Mouse (Mus musculus) CH12.LX (cell line): ENCODE results near the gene Megf11. TPM values are rescaled to one million over a fixed set of nuclear protein-coding genes. Genes with fewer than 3 reads are reported as not detected.
A peak's percentile ranks its signal among the peaks of the same experiment; 100 is the strongest.

ENCODE experiments used
- DNase-seq: peaks from one replicate; pipeline ENCODE4 v3.0.0-alpha.2; 2013; ENCODE audit errors: extremely low read depth
- H3K27ac ChIP-seq: 2 replicates; pipeline ENCODE4 v1.5.1; 2012; ENCODE audit warnings: low read depth, mild to moderate bottlenecking, control low read depth, moderate library complexity; ENCODE audit not compliant: insufficient read depth
- H3K27me3 ChIP-seq: replicated peaks from 2 replicates; pipeline ENCODE3; 2012; ENCODE audit warnings: inconsistent platforms
- H3K36me3 ChIP-seq, 2 experiments: replicated peaks in 1 of 2; 2 replicates each; pipeline versions ENCODE3 to v1.6.1; 2012; ENCODE audit warnings: inconsistent platforms in 1 of 2, low read length in 1 of 2, mild to moderate bottlenecking in 1 of 2, mixed read lengths in 1 of 2, moderate library complexity in 1 of 2; ENCODE audit not compliant: control insufficient read depth in 1 of 2, insufficient read depth in 1 of 2
- H3K4me1 ChIP-seq, 2 experiments: 2 replicates each; pipeline ENCODE4 v1.6.1; 2012; ENCODE audit warnings: inconsistent platforms in 1 of 2, moderate library complexity in 1 of 2; ENCODE audit not compliant: insufficient read depth in 2 of 2, control insufficient read depth in 1 of 2
- H3K4me2 ChIP-seq: 2 replicates; pipeline ENCODE4 v1.6.1; 2012; ENCODE audit warnings: low read depth, mild to moderate bottlenecking, control low read depth; ENCODE audit not compliant: poor library complexity, insufficient read depth, severe bottlenecking
- H3K4me3 ChIP-seq, 3 experiments: fragments of 150-350 bp in 1 of 3; sonication (generic) in 1 of 3; replicated peaks in 1 of 3; 2 replicates each; pipeline versions ENCODE3 to v1.5.1; 2011 to 2012; ENCODE audit warnings: low read depth in 2 of 3, low read length in 2 of 3, mild to moderate bottlenecking in 2 of 3, moderate library complexity in 2 of 3, control low read depth in 1 of 3, improper control_type of control experiment in 1 of 3, inconsistent platforms in 1 of 3, mixed read lengths in 1 of 3; ENCODE audit not compliant: poor library complexity in 1 of 3
- H3K79me2 ChIP-seq: replicated peaks from 2 replicates; pipeline ENCODE4 v1.6.1; 2012; ENCODE audit warnings: mild to moderate bottlenecking, moderate library complexity; ENCODE audit not compliant: control insufficient read depth, poor library complexity, insufficient read depth, severe bottlenecking; ENCODE audit errors: extremely low read depth
- H3K9ac ChIP-seq: 2 replicates; pipeline ENCODE4 v1.6.1; 2012; ENCODE audit warnings: low read depth, mild to moderate bottlenecking, control low read depth, moderate library complexity; ENCODE audit not compliant: insufficient read depth
- H3K9me3 ChIP-seq: replicated peaks from 2 replicates; pipeline ENCODE3; 2012; ENCODE audit warnings: low read length, inconsistent platforms, mixed read lengths
- BHLHE40 ChIP-seq: IDR thresholded peaks from 2 replicates; pipeline ENCODE4 v1.6.1; 2011; ENCODE audit warnings: mild to moderate bottlenecking, low read depth, low read length, improper control_type of control experiment
- ETS1 ChIP-seq: conservative IDR thresholded peaks from 2 replicates; pipeline ENCODE4 v1.6.1; 2012; ENCODE audit warnings: low read depth, mild to moderate bottlenecking, inconsistent platforms, low read length, improper control_type of control experiment, moderate library complexity
- HCFC1 ChIP-seq: IDR thresholded peaks from 2 replicates; pipeline ENCODE4 v1.6.1; 2012; ENCODE audit warnings: low read depth, mild to moderate bottlenecking, inconsistent platforms, low read length, improper control_type of control experiment
- JUND ChIP-seq: conservative IDR thresholded peaks from 2 replicates; pipeline ENCODE4 v1.6.1; 2011; ENCODE audit warnings: low read depth, low read length, improper control_type of control experiment
- MAFK ChIP-seq: IDR thresholded peaks from 2 replicates; pipeline ENCODE4 v1.6.1; 2011; ENCODE audit warnings: low read length, improper control_type of control experiment; ENCODE audit not compliant: insufficient replicate concordance
- MAX ChIP-seq: IDR thresholded peaks from 2 replicates; pipeline ENCODE4 v1.6.1; 2011; ENCODE audit warnings: low read length, improper control_type of control experiment
- MEF2A ChIP-seq: IDR thresholded peaks from 2 replicates; pipeline ENCODE4 v1.6.1; 2014; ENCODE audit warnings: low read depth, mild to moderate bottlenecking, inconsistent platforms, low read length, improper control_type of control experiment, borderline replicate concordance
- MYC ChIP-seq: IDR thresholded peaks from 2 replicates; pipeline ENCODE4 v1.6.1; 2011; ENCODE audit warnings: low read depth, mild to moderate bottlenecking, improper control_type of control experiment, low read length
- NELFE ChIP-seq: IDR thresholded peaks from 2 replicates; pipeline ENCODE4 v1.6.1; 2011; ENCODE audit warnings: low read depth, low read length, improper control_type of control experiment
- POLR2A ChIP-seq: IDR thresholded peaks from 2 replicates; pipeline ENCODE4 v1.6.1; 2011; ENCODE audit warnings: low read depth, mild to moderate bottlenecking, improper control_type of control experiment, low read length
- RCOR1 ChIP-seq: conservative IDR thresholded peaks from 2 replicates; pipeline ENCODE4 v1.6.1; 2012; ENCODE audit warnings: low read depth, mild to moderate bottlenecking, inconsistent platforms, low read length, improper control_type of control experiment
- SIN3A ChIP-seq: IDR thresholded peaks from 2 replicates; pipeline ENCODE4 v1.6.1; 2012; ENCODE audit warnings: low read length, improper control_type of control experiment, inconsistent platforms
- TBP ChIP-seq: conservative IDR thresholded peaks from 2 replicates; pipeline ENCODE4 v1.6.1; 2011; ENCODE audit warnings: low read depth, low read length, improper control_type of control experiment
- TCF12 ChIP-seq: IDR thresholded peaks from 2 replicates; pipeline ENCODE4 v1.6.1; 2014; ENCODE audit warnings: low read depth, mild to moderate bottlenecking, inconsistent platforms, low read length, improper control_type of control experiment
- ZC3H11A ChIP-seq: IDR thresholded peaks from 2 replicates; pipeline ENCODE4 v1.6.1; 2012; ENCODE audit warnings: low read depth, mild to moderate bottlenecking, inconsistent platforms, low read length, improper control_type of control experiment
- ZKSCAN1 ChIP-seq: IDR thresholded peaks from 2 replicates; pipeline ENCODE4 v1.6.1; 2012; ENCODE audit warnings: low read depth, inconsistent platforms, low read length, improper control_type of control experiment, borderline replicate concordance
- ZMIZ1 ChIP-seq: IDR thresholded peaks from 2 replicates; pipeline ENCODE4 v1.6.1; 2012; ENCODE audit warnings: low read depth, mild to moderate bottlenecking, inconsistent platforms, low read length, improper control_type of control experiment
- ZNF384 ChIP-seq: IDR thresholded peaks from 2 replicates; pipeline ENCODE4 v1.6.1; 2012; ENCODE audit warnings: low read depth, low read length, improper control_type of control experiment, inconsistent platforms
- dilution Hi-C: fragments of 300-500 bp; cut with MboI; formaldehyde crosslinking; loops from 2 replicates; pipeline ENCODE4 v1.14.3; 2020; ENCODE audit warnings: low sequenced_read_pairs; ENCODE audit not compliant: extremely low pct_unique_long_range_greater_than_20kb, extremely low pct_ligation_motif_present
- in situ Hi-C: fragments of 300-500 bp; cut with MboI; formaldehyde crosslinking; loops from 3 replicates; pipeline ENCODE4 v1.14.3; 2019; ENCODE audit warnings: low sequenced_read_pairs, low pct_ligation_motif_present, low pct_unique_long_range_greater_than_20kb, mixed read lengths
- polyA plus RNA-seq: library from polyadenylated mRNA; unstranded; fragments of >175 nt; gene quantifications from 2 replicates; pipeline ENCODE4 v1.2.1, GENCODE M21; 2012; ENCODE audit warnings: low read depth; ENCODE audit not compliant: insufficient read length
- total RNA-seq, 2 experiments: library from RNA; depleted of rRNA; stranded (reverse); fragments of 300-350 nt in 1 of 2; fragments of >200 nt in 1 of 2; gene quantifications; 2 replicates each; pipeline ENCODE4 v1.2.3; 2012 to 2014

Megf11 gene
- total and polyA plus RNA-seq, 3 experiments, result 0.04 to 0.59 TPM; not detected in 1

DNA sequence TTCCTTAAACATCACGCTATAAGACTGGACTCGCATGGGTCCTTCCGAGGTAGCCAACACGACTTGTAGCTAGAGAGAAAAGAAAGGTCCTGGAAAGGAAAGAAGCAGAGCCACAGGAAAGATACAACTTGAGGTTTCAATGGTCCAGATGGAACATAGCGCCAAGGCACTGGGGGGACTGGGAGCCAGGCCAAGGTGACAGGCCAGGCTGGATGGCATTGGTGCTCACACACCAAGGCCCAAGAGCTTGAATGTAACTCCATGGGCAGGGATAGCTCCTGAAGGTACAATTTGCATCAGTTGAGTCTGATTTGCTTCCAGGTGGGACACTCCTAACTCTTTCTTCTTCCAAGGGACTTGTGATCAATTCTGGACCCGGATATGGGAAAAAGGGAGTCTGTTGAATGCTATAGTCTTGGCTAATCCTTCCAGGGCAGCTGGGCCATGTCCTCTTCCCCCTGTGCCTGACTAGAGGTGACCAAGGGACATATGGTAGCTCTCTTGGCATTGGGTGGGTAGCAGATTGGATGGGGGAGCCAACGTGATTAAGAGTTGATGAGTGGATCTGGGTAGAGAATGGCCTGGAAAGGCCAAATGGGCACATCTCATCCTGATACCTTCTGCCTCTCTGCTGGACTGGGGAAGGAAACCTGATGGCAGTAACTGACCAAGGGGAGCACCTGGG, 172.6 kb downstream of the Megf11 start:
- in situ Hi-C loops, result no loop called here

DNA sequence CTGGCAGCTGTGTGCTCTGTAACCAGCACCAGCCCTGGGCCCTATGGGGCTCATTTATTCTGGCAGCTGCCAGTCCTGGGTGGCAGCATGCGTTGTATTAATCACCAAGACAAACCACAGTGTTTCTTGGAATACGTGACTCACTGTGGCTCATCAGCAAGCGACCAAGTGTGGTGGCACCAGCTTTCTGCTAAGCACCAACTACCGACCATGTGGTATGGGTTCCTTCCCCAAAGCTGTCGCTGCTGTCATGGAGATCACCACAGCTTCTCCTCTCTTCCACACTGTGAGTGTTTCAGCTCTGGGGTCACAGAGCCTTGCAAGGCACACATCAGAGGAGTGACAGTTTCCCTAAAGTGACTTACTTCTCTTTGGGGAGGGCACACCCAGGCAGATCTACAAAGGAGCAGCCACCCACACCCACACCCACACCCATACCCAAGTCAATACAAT, 178.9 kb downstream of the Megf11 start:
- Histone ChIP-seq H3K9ac (no peak overlapping the region), H3K4me3 (no peak overlapping the region), H3K27ac (no peak overlapping the region)
- in situ Hi-C loops (no loop called here), dilution Hi-C loops (no loop called here)
- DNase-seq, result peak; percentile 45
- TF ChIP-seq SIN3A (no peak), MAX (no peak), MYC (no peak), ETS1 (no peak), JUND (no peak), BHLHE40 (no peak), TBP (no peak), ZKSCAN1 (no peak), MAFK (no peak), ZNF384 (no peak), ZMIZ1 (no peak)
- TF ChIP-seq, all 38 proteins: peak for 0
- Histone ChIP-seq H3K4me1 (peaks cover 0 to 12% of the 10 kb centered on the region in 2 experiments; a peak in 2 of 4 replicates), H3K27me3 (no peaks in the 10 kb centered on the region), H3K36me3 (no peaks in the 10 kb centered on the region), H3K4me2 (no peak overlapping the region), H3K9me3 (peaks cover 12% of the 10 kb centered on the region), H3K79me2 (no peaks in the 10 kb centered on the region)

More for the DNA sequence above, 172.6 kb downstream of the Megf11 start:
- H3K79me2 ChIP-seq, result no peaks in the 10 kb centered on the region
- peaks cover 6% of the 10 kb centered on the region for H3K27me3 ChIP-seq
- H3K4me3 ChIP-seq, result no peak overlapping the region
- TF ChIP-seq TCF12 (no peak), RCOR1 (no peak), TBP (no peak), MYC (no peak), ZC3H11A (no peak), POLR2A (no peak), NELFE (no peak), MEF2A (no peak), HCFC1 (no peak)
- TF ChIP-seq, all 38 proteins: peak for 0
- dilution Hi-C loops, result no loop called here
- DNase-seq, result no peak
- Histone ChIP-seq H3K9ac (no peak overlapping the region), H3K36me3 (no peaks in the 10 kb centered on the region), H3K27ac (no peak overlapping the region), H3K9me3 (peaks cover 6% of the 10 kb centered on the region), H3K4me1 (peaks cover 2 to 17% of the 10 kb centered on the region in 2 experiments; a peak in 3 of 4 replicates), H3K4me2 (no peak overlapping the region)
